Mouse (Mus musculus) thymus, postnatal 14 days (tissue): ENCODE measurements around the gene Glis3.
A peak's percentile ranks its signal among the peaks of the same experiment; 100 is the strongest.

Experiments used
- DNase-seq: peaks from one replicate; pipeline ENCODE4 v3.0.0; 2021

Gene Glis3

GRCm38 (mm10) chr19:28679776-28680391, at the start of gene Glis3:
Gene Glis3, minus strand, starts transcription at chr19:28680077.
- DNase-seq = no peak

- DNase-seq = peak; percentile 57
Measured at GRCm38 (mm10) chr19:28726161-28726880, 46.4 kb upstream of the Glis3 start.

- no peak for DNase-seq
Measured at GRCm38 (mm10) chr19:28724641-28725040, 44.8 kb upstream of the Glis3 start.

- no peak for DNase-seq
Measured at GRCm38 (mm10) chr19:28722626-28723025, 42.7 kb upstream of the Glis3 start.

- DNase-seq = no peak
Measured at GRCm38 (mm10) chr19:28721834-28722233, 42.0 kb upstream of the Glis3 start.

GRCm38 (mm10) chr19:28720016-28720415, 40.1 kb upstream of the Glis3 start:
- no peak for DNase-seq

- no peak for DNase-seq
Measured at GRCm38 (mm10) chr19:28714674-28715073, 34.8 kb upstream of the Glis3 start.

- DNase-seq = no peak
Measured at GRCm38 (mm10) chr19:28697718-28698117, 17.8 kb upstream of the Glis3 start.

GRCm38 (mm10) chr19:28686398-28686797, 6.5 kb upstream of the Glis3 start:
- no peak for DNase-seq

GRCm38 (mm10) chr19:28685484-28685883, 5.6 kb upstream of the Glis3 start:
- DNase-seq = no peak

- no peak for DNase-seq
Measured at GRCm38 (mm10) chr19:28684347-28684746, 4.5 kb upstream of the Glis3 start.

GRCm38 (mm10) chr19:28683346-28683745, 3.5 kb upstream of the Glis3 start:
- no peak for DNase-seq

GRCm38 (mm10) chr19:28679291-28679775, 544 bp downstream of the Glis3 start:
- DNase-seq = peak; percentile 28

GRCm38 (mm10) chr19:28678646-28679270, 1.1 kb downstream of the Glis3 start:
- DNase-seq = peak; percentile 34

- DNase-seq = peak; percentile 78
Measured at GRCm38 (mm10) chr19:28677728-28678438, 2.0 kb downstream of the Glis3 start.

GRCm38 (mm10) chr19:28677045-28677727, 2.7 kb downstream of the Glis3 start:
- DNase-seq = peak; percentile 33

- DNase-seq = no peak
Measured at GRCm38 (mm10) chr19:28663781-28664180, 16.1 kb downstream of the Glis3 start.

- DNase-seq = no peak
Measured at GRCm38 (mm10) chr19:28663148-28663547, 16.7 kb downstream of the Glis3 start.

- no peak for DNase-seq
Measured at GRCm38 (mm10) chr19:28662474-28662873, 17.4 kb downstream of the Glis3 start.

- no peak for DNase-seq
Measured at GRCm38 (mm10) chr19:28660912-28661311, 19.0 kb downstream of the Glis3 start.

GRCm38 (mm10) chr19:28657686-28658195, 22.1 kb downstream of the Glis3 start:
- DNase-seq = no peak

- no peak for DNase-seq
Measured at GRCm38 (mm10) chr19:28656882-28657281, 23.0 kb downstream of the Glis3 start.
